Mouse (Mus musculus): ENCODE data around the gene Card10.

The Card10 gene

DNA sequence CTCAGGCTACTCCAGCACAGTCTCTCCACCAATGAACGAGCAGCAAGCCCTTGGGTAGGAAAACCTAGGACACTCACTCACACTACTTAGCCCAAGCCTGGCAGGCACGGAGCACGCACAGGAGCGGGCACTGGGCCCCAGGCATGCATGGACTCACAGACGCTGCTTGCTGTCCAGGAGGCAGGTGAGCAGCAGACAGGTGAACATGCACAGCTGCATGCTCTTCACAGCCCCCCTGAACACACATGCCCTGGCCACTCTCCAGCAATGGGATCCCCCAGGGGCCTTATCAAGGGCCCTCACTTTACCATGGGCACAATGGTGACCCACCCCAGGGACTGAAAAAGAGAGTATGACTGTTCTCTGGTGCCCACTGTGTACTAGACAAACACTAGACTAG is 23.2 kb downstream of the Card10 start:
- in situ Hi-C loops (cut with MboI; ENCODE audit: unreplicated experiment in 2 of 2): no loop called here

DNA sequence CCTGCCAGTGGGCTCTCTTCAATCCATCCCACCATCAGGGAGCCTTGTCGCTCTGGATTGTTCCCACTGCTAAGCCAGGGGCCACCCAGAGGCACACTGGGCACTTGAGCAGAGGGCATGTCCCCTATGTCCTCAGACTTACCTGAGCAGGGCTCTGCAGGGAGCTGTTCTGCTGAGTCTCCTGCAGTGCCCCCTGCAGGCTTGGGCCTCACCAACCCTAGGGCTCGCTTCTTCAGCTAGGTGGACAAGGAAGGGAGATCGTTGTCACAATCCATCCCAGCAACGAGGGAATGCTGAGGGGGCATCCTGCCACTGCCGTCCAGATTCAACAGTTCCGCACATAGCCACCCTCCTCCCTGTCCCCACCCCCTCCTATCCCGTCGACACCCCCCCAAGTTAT is 23.6 kb downstream of the Card10 start:
- in situ Hi-C loops (cut with MboI; ENCODE audit: unreplicated experiment in 2 of 2): no loop called here

DNA sequence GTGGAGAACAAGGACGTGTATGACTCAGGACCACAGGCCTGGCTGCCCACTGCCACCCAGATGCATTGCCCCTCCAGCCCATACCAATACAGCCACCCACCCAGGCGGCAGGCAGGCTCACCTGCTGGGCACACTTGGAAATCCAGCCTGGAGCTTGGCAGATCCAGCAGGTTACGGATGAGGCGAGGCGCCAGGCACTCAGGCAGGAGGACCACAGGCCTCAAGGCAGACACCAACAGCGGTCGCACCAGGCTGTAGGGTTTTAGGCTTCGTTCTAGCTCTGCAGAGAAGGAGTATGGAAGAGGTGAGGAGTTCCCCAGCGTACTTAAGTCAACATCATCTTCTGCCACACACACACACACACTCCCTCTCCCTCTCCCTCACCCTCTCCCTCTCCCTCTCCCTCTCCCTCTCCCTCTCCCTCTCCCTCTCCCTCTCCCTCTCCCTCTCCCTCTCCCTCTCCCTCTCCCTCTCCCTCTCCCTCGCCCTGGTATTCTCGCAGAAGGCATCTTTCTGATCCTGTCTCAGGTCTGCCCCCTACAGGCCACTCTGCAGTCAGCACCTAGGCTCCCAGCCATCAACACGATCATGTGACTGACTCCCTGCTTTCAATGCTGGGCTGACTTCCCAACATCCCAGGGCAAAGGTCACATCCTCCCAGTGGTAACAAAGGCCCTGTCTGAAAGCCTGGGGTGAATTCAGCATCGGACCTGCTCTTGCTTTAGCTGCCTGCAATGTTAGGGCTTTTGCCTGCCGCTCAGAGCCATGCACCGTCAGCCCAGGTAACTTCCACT is 24.6 kb downstream of the Card10 start:
- in situ Hi-C loops (cut with MboI; ENCODE audit: unreplicated experiment in 2 of 2): no loop called here

DNA sequence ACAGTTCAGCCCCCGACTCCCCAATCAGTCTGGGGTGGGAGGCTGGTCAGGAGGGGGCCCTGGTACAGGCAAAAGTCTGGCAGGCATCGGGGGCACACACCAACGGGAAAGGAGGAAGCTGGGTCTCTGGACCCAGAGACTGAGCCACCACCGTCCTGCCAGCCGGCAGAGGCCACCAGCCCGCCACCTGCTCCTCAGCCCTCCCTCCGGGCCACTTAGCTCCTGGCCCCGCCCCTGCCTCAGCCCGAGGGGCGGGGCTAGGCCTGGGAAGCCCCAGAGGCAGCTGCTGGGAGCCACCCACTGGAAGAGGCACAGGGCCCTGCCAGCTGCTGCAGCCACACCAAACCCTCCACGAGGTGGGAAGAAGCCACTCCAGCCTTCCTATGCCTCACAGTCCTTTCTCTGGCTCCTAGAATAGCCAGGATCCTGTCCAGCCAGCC is 29.5 kb downstream of the Card10 start, which contains the start of gene Mfng:
TSS of gene Mfng (minus strand) at position 186 of the 440 bp plus-strand sequence.
- in situ Hi-C loops (cut with MboI; ENCODE audit: unreplicated experiment in 2 of 2): no loop called here

DNA sequence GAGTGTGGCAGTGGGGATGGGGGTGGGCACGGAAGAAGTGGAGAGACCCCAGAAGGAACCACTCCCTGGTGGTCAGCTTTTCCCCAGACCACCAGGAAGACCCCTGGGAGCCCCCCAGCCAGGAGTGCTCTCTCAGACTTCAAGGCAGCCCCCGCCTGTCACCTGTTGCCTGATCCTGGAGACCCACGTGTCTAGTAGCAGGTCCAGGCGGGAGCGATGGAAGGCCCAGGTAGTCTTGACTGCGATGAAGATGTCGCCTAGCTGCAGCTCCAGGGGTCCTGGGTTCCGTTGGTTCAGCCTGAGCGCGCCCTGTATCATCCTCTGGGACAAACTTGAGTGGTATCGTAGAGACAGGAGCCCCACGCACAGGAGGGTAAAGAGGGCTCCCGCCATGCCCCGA is 30.0 kb downstream of the Card10 start:
- in situ Hi-C loops (cut with MboI; ENCODE audit: unreplicated experiment in 2 of 2): no loop called here

DNA sequence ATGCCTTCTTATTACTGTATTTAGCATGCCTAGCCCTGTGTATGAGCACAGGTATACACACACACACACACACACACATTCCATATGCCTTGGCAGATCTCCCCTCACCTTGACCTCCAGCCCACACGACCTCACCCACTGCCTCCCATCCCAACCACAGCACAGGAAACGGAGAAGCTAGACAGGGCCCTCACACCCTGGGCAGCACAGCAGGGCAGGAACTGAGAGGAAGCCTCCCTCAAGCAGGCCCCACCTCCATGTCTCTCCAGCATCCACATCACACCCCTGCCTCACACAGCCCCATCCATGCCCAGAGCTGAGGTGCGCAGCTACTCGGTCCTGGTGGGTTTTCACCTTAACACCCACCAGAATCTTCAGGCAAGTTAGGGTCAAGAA is 30.5 kb downstream of the Card10 start:
- in situ Hi-C loops (cut with MboI; ENCODE audit: unreplicated experiment in 2 of 2): no loop called here

DNA sequence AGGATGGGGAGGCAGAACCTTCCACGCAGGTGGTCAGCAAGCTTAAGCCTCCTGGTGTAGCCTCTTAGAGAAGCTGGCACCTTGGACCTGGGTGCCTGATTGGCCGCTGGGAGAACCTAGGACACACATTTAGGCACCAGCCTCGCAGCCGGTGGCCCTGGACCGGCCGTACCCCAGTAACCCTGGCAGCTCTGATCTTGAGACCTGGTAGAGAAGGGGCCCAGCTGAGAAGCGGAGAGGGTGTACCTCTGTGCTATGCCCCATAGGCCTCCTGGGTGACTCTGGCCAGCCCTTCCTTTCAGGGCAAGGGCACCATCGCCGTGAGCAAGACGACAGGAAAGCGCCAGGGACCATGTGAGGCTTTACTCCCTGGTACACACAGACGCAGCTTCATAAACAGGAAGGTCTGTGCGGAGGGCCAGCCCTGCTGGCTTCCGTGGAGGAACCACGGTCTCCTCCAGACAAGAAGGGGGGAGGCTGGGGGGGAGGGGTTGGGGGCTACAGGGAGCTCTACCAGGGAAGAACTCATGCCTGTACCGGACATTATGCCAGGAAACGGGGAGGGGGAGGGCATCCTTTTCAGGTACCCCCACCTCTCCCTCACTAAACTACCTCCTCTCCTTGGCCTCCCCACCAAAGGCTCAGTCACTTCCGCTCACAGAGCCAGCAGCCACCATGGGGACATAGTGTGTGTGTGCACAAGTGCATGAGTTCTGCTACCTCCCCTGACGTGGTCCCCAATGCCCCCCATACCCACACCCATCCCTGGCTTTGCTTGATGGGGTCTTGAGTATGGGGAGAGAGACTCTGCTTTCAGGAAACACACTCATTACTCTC is 31.1 kb downstream of the Card10 start:
- in situ Hi-C loops (cut with MboI; ENCODE audit: unreplicated experiment in 2 of 2): no loop called here

DNA sequence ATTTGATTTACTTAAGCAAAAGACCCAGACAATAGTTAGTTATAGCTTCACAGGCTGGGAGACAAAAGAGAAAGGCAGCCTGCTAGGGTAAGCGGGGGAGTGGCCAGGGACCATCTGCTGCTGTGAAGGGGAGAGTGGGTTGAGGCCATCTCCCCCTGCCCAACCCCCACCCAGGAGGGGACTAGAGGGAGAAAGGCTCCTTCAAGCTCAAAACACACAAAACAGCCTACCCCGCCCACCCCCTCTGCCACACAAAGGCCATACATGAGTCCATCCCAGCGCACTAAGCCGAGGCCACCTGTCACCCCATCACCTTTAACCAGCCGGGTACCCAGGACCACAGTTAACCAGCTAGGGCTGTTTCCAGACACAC is 31.9 kb downstream of the Card10 start:
- in situ Hi-C loops (cut with MboI; ENCODE audit: unreplicated experiment in 2 of 2): no loop called here

DNA sequence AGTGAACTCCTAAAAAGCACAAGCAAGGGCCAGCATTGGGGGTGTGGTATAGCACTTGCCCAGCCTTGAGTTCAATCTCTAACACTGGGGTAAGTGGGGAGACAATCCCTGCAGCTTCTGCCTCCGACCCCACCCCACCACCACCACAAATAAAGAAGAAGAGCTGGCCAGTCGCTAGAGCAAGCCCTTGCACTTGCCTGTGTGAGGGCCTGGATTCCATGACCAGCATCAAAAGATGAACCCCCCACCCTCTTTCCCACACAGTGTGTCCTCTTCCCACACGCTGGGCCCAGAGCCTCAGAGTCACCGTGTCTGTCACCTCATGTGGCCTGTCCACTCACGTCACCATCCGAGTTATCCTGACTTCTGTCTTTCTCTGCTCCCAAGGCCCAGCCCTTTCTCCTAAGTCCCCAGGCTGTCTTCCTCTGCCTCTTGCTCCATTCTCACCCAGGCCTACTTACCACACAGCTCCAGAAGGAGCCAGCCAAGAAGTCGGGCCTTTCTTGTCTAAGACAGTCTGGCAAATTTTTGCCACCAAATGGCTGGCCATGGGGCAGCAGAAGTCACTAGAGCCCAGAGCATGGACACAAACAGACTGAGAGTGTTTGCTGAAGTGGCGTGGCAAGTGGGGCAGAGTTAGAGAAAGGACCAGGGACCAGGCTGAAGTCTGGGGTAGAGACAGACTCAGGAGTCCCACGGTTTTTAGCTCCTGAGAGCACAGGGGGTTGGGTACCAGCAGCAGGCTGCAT is 32.4 kb downstream of the Card10 start:
- in situ Hi-C loops (cut with MboI; ENCODE audit: unreplicated experiment in 2 of 2): no loop called here

DNA sequence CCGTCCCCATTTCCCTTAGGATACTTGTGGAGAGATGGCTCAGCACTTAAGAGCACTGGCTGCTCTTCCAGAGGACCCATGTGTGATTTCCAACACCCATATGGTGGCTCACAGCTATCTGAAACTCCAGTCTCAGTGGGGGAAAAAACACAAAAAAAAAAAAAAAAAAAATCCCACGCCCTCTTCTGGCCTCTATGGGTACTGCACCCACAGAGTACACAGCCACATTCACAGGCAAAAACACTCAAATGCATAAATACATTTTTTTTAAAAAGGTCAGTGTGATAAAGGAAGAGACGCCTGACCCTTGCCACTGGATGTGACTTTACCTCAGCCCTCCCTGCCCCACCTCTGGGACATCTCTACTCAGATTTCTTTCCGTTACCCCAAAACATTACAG is 33.8 kb downstream of the Card10 start:
- in situ Hi-C loops (cut with MboI; ENCODE audit: unreplicated experiment in 2 of 2): no loop called here

DNA sequence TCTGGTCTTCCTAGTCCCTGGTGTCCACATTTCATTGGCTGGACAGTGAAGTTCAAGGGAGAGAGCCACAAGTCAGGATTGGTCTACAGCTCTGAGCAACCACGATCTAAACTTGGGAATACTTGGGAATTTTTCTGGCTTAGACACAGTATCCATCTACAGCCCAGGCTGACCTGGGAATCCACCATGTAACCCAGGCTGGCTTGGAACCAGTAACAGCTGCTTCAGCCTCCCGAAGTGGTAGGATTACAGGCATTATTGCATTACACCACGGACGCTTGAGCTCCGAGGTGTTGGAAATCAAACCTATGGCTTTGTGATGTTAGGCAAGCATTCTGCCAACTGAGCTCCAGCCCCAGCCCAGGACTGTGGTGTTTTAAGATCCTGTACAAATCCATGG is 39.1 kb downstream of the Card10 start:
- in situ Hi-C loops (cut with MboI; ENCODE audit: unreplicated experiment in 2 of 2): no loop called here

DNA sequence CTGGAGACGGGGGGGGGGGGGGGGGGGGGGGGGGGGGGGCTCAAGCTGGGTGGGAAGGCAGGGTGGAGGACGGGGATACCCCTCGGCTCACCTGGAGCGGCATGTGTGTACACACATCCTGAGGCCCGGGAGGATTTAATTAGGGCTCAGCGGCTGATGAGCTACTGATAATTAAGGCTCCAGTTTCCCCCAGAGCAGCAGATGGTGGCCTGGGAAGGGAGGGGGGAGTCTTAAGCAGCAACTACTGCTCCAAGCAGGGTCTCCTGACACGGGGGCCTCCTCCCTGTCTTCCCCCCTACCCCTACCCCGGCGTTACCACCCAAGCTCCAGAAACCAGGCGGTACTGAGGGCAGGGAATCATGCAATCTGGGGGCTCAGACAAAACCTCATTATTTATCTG is 39.6 kb downstream of the Card10 start:
- in situ Hi-C loops (cut with MboI; ENCODE audit: unreplicated experiment in 2 of 2): no loop called here

DNA sequence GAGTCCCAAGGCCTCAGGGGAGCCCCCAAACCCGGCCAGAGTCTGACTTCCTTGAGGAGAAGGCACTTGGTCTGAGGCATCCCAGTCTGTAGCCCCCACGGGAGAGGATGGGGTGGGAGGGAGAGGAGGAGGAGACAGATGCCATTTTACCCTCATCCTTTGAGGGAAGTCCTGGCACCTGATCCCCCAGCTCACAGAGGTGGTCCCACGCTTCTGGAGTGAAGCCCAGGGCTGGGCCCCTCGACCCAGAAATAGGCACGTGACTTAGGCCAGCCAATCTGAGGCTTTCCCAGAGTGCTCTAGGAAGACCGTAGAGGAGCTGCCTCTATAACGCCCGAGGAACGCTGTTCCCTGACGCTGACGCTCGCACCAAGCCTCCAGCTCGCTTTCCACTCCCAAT is 41.7 kb downstream of the Card10 start:
- in situ Hi-C loops (cut with MboI; ENCODE audit: unreplicated experiment in 2 of 2): no loop called here

DNA sequence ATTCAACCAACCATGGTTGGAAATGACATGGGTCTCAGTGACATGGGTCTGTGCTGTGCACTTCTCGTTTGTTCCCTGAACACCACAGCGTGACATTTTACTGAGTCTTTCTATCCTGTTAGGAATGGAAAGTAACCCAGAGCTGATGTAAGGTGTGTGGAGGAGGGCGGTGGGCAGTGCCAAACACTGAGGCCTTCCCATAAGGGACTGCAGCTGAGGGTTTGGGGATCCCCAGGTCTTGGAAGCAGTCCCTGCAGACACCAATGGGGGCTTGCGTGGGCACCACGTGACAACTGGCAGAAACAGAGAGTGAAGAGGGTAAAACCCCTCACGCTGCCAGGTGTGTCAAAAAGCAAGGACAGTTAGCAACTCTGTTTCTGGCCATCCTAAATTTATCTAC is 44.7 kb downstream of the Card10 start:
- in situ Hi-C loops (cut with MboI; ENCODE audit: unreplicated experiment in 2 of 2): no loop called here

DNA sequence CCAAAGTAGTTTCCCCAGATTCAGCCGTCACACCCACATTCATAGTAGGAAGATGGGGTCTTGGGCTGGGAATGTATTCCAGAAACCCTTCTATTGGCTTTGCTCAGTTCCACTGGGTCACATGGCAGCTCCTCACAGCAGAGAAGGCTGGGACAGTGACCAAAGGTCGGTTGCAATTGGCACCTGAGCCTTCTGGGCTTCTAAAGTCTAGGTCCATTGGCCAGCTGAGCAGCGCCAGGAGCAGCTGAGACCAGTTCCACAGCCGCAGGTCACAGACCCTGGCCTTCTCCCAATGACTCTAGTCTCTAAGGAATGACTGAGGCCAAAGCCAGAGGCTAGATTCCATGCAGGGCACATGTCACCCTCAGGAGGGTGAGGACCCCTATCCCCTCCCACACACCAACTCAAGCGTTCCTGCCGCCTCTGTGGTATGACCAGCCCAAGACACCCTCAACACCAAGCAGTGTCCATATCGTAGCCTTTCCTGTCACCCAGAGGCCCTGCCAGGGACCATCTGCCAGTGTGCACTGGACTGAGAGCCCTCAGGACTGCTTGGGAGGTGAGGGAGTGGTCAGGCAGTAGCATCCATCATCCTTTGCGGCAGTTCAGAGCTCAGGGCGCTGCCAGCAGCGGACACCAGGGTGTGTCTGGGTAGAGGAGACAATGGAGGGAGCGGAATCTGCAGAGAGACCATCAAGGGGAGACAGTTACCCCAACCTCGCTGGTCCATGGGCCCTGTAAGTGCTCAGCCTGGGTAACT is 46.7 kb downstream of the Card10 start:
- in situ Hi-C loops (cut with MboI; ENCODE audit: unreplicated experiment in 2 of 2): no loop called here

DNA sequence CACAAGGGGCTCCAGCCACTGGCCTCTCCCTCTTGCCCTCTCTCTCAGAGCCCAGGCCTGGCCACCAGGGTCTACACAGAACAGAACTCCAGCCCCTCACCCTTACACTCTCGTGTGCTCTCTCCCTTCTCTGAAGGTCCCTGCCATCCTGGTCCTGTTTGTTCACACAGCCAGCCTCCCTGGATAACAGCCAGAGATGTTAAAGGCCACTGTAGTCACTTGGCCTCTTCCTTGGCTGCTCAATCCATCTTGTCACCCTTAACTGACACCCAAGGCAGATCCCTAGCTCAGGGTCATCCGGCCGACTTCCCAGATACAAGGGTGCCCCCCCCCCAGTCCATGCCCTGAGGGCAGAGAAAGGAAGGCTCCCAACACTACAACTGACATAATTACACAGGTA is 47.6 kb downstream of the Card10 start:
- in situ Hi-C loops (cut with MboI; ENCODE audit: unreplicated experiment in 2 of 2): no loop called here

DNA sequence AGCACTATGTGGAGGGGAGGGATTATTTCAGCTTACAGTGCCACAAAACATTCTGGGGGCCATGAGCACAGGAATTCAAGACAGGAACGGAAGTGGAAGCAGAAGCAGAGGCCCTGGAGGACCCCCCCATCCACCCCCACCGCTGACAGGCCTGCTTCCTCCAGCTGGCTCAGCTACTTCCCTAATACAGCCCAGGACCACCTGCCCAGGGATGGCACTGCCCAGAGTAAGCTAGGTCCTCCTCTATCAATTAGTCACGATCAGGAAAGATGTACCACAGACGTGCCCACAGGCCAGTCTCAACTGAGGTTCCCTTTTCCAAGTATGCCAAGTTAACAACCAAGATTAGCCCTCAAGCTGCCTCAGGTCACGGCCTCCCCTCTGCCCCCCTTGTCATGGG is 48.7 kb downstream of the Card10 start:
- in situ Hi-C loops (cut with MboI; ENCODE audit: unreplicated experiment in 2 of 2): no loop called here

DNA sequence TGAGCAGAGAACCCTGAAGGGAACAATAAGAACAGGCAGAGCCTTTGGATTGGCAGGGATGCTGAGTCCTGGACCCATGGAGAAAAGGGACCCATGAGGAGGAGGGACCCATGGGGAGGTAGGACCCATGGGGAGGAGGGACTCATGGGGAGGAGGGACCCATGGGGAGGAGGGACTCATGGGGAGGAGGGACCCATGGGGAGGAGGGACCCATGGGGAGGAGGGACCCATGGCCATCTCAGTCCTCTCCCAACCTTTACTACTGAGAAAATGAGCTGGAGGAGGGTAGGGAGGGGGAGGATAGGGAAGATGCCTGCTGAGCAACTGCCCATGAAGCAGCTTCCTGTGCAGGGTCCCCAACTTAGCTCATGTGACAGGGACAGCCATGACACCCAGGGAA is 49.9 kb downstream of the Card10 start:
- in situ Hi-C loops (cut with MboI; ENCODE audit: unreplicated experiment in 2 of 2): no loop called here

DNA sequence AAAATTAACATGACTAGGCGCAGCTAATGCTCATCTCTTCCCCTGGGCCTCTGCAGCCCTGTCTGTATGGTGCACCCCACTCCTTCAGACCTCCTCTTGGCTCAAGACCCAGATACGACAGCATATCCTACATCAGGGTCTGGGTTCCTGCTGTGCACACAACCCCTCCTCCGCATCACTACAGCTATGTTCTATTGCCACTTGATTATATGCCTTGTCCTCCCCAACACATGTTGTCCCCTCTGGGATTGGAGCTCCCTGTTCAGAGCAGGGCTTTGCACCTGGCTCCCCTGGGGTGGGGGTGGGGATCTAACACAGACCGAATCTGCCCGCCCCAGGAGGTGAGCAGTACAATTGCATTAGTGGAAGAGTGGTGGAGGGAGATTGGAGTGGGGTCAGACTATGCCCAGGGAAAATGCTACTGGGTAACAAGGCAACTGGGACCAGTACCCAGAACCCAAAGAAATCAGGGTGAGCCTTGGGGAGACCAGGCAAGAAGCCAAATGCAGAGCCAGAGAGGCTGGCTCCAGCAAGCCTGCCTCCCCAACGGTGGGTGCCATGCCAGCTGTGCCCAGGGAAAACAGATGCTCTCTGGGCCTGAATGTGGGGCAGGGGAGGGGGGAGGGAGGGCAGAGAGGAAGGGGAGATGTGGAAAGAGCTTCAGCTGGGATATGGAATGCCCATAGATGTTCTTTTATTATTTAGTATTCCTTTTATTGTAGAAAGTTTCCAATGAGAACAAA is 52.1 kb downstream of the Card10 start:
- in situ Hi-C loops (cut with MboI; ENCODE audit: unreplicated experiment in 2 of 2): no loop called here

DNA sequence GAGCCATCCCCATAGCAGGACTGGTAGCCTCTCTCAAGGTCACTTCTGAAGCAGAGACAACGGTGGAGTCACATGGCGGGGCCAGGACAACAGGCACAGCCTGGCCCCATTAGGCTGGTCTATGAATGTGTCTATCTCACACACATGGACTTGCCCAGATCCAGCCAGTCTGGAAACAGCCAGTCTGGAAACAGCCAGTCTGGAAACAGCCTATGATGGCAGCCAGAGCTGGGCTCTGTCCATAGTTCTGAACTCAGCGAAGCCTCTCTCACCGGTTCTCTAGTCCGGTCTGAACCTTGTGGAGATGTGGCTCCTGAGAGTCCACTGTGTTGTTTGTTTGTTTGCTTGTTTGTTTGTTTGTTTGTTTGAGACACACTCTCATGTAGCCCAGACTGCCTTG is 53.0 kb downstream of the Card10 start:
- in situ Hi-C loops (cut with MboI; ENCODE audit: unreplicated experiment in 2 of 2): loop anchor here (5.0 to 25.0 kb wide), 5 partner anchors 128 to 563 kb away; partner anchors contain the start of gene Kctd17 (in 1 of the 2)

Data from v-Abl transformed pro-B cells (cell line).